Mouse (Mus musculus) forebrain, embryonic 14.5 days (tissue): ENCODE data around the gene Hao1. TPM values are rescaled to one million over a fixed set of nuclear protein-coding genes. Genes with fewer than 3 reads are reported as not detected.

Experiments used
- ATAC-seq: fragments of 200-750 bp; cut with Nextera tagmentation; 2 replicates; pipeline ENCODE4 v1.8.0; 2017; ENCODE audit warnings: mild to moderate bottlenecking, moderate library complexity
- DNase-seq: peaks from one replicate; pipeline ENCODE4 v3.0.0-alpha.2; 2015; ENCODE audit warnings: low spot score
- H3K27ac ChIP-seq: fragments of 300-500 bp; sonication (generic); 2 replicates; pipeline ENCODE4 v1.5.1; 2014; ENCODE audit warnings: low read depth, mild to moderate bottlenecking, control low read depth, low read length, moderate library complexity
- H3K27me3 ChIP-seq: fragments of 300-500 bp; sonication (generic); replicated peaks from 2 replicates; pipeline ENCODE4 v1.6.1; 2014; ENCODE audit warnings: low read length, control low read depth, mixed read lengths; ENCODE audit not compliant: control insufficient read depth, insufficient read depth
- H3K36me3 ChIP-seq: fragments of 300-500 bp; sonication (generic); 2 replicates; pipeline ENCODE4 v1.6.1; 2014; ENCODE audit warnings: low read length, control low read depth; ENCODE audit not compliant: control insufficient read depth, insufficient read depth
- H3K4me1 ChIP-seq: fragments of 300-500 bp; sonication (generic); 2 replicates; pipeline ENCODE4 v1.6.1; 2014; ENCODE audit warnings: antibody characterized with exemption, low read length, control low read depth; ENCODE audit not compliant: control insufficient read depth, insufficient read depth
- H3K4me2 ChIP-seq: fragments of 300-500 bp; sonication (generic); 2 replicates; pipeline ENCODE4 v1.6.1; 2014; ENCODE audit warnings: mild to moderate bottlenecking, control low read depth, low read length
- H3K4me3 ChIP-seq: fragments of 300-500 bp; sonication (generic); 2 replicates; pipeline ENCODE4 v1.5.1; 2014; ENCODE audit warnings: low read depth, low read length, control low read depth
- H3K9ac ChIP-seq: fragments of 300-500 bp; sonication (generic); 2 replicates; pipeline ENCODE4 v1.6.1; 2014; ENCODE audit warnings: mild to moderate bottlenecking, low read length, control low read depth, moderate library complexity
- H3K9me3 ChIP-seq: fragments of 300-500 bp; sonication (generic); replicated peaks from 2 replicates; pipeline ENCODE4 v1.6.1; 2016; ENCODE audit warnings: low read length, control low read depth, mixed read lengths; ENCODE audit not compliant: control insufficient read depth
- WGBS: fragments of 180-500 bp; shearing (Covaris S2); extraction: QIAGEN DNeasy Blood & Tissue Kit; methylation state at CpG from one replicate; pipeline ENCODE4 v1.1.7; 2014; 5-methylcytosine and 5-hydroxymethylcytosine counted together
- polyA plus RNA-seq: library from polyadenylated mRNA; unstranded; fragments of >200 nt; fragmentation: Nextera tagmentation; extraction: Ambion mirVana; gene quantifications from 2 replicates; pipeline ENCODE4 v1.2.1, GENCODE M21; 2014

The Hao1 gene
- polyA plus RNA-seq, 1 experiment from 2014 or later = not detected

DNA sequence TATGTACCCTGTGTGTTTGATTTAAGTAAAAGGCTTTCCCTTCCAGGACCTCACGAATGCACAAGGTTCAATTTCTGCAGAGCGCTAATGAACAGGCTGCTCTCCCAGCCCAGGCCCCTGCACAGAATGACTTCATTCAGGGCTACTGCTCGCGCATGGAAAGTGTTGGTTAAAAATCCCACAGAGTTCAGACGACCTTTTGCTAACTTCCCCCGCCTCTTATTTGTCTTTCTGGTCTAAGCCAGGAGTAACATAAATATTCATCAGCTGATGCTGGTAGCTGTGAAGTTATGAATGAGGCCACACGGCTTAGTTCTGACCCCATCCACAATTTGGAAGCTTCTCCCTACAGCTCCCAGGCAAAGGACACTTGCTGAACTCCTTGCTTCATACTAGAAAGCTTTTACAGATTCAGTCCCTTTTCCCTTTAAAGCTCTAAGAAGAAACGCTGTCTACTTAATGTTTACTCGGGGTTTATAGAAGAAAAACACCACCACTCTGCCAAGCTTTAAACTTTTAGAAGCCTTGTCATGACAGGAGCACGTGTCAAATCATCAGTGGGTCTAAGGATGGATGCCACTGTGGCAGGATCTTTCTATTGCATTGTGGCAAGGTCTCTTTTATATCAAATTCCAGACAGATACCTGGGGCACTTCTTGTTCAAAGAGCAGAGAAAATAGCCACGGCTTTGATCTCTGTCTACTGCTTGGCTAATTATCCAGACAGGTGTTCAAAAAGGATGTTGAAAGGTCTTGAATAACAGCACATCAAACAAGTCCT is 67.9 kb downstream of the Hao1 start:
- Histone ChIP-seq H3K9me3 (no peaks in the 10 kb centered on the region), H3K36me3 (no peaks in the 10 kb centered on the region), H3K4me1 (peaks cover 8% of the 10 kb centered on the region), H3K4me2 (no peak overlapping the region), H3K4me3 (no peak overlapping the region), H3K27me3 (no peaks in the 10 kb centered on the region), H3K9ac (no peak overlapping the region), H3K27ac (no peak overlapping the region)
- peak; percentile 59 for DNase-seq
- peak; percentile 77 for ATAC-seq
- WGBS = 13% methylated on average over 11 of the region's 11 CpGs

- WGBS = 33% methylated on average over 4 of the region's 4 CpGs
- Histone ChIP-seq H3K9me3 (no peaks in the 10 kb centered on the region), H3K36me3 (no peaks in the 10 kb centered on the region), H3K4me1 (peaks cover 8% of the 10 kb centered on the region), H3K4me3 (no peak overlapping the region), H3K9ac (no peak overlapping the region), H3K27ac (no peak overlapping the region), H3K4me2 (no peak overlapping the region), H3K27me3 (no peaks in the 10 kb centered on the region)
- ATAC-seq = peak; percentile 68
- DNase-seq = peak; percentile 63
Measured at GRCm38 (mm10) chr2:134482683-134483082, 71.5 kb downstream of the Hao1 start.

- H3K4me1 ChIP-seq = peaks cover 8% of the 10 kb centered on the region
- no peak overlapping the region for H3K9ac ChIP-seq
- peak; percentile 41 for ATAC-seq
- H3K36me3 ChIP-seq = no peaks in the 10 kb centered on the region
- 12% methylated on average over 8 of the region's 8 CpGs for WGBS
- no peak overlapping the region for H3K27ac ChIP-seq
- no peaks in the 10 kb centered on the region for H3K27me3 ChIP-seq
- H3K9me3 ChIP-seq = no peaks in the 10 kb centered on the region
- H3K4me3 ChIP-seq = no peak overlapping the region
- H3K4me2 ChIP-seq = no peak overlapping the region
- DNase-seq = peak; percentile 82
Measured at GRCm38 (mm10) chr2:134481759-134482158, 72.4 kb downstream of the Hao1 start.

- no peak for DNase-seq
- Histone ChIP-seq H3K9ac (no peak overlapping the region), H3K27ac (no peak overlapping the region), H3K4me2 (no peak overlapping the region), H3K4me3 (no peak overlapping the region), H3K36me3 (no peaks in the 10 kb centered on the region), H3K4me1 (peaks cover 3% of the 10 kb centered on the region; the same call in 1 of the 2 replicates), H3K27me3 (no peaks in the 10 kb centered on the region), H3K9me3 (no peaks in the 10 kb centered on the region)
- ATAC-seq = no peak
- 96% methylated on average over 6 of the region's 6 CpGs for WGBS
Measured at GRCm38 (mm10) chr2:134481174-134481573, 73.0 kb downstream of the Hao1 start.

GRCm38 (mm10) chr2:134465132-134465531 is 89.0 kb downstream of the Hao1 start:
- Histone ChIP-seq H3K4me2 (no peak overlapping the region), H3K4me3 (no peak overlapping the region), H3K9ac (no peak overlapping the region), H3K9me3 (no peaks in the 10 kb centered on the region), H3K27ac (no peak overlapping the region), H3K27me3 (no peaks in the 10 kb centered on the region), H3K36me3 (no peaks in the 10 kb centered on the region), H3K4me1 (no peaks in the 10 kb centered on the region)
- DNase-seq (no peak), ATAC-seq (no peak)
- WGBS = 87% methylated on average over 2 of the region's 2 CpGs

DNA sequence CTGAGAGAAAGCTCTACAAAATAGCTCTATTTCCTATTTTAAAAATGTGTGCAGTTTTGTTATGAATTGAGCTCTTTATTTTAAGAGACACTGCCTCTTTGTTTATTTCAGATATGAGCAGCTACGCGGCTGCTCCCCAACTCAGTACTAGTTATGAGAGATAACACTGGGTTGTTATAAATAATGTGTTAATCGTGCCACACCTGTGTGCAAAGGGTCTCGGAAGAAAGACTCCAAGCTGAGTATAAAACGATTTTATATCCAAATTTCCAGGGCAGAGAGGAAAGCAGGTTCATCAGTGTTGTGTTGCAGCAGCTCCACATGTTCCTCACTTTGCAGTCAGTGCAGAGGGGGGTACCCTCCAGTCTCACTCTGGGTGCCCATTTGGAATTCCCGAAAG is 91.8 kb downstream of the Hao1 start:
- Histone ChIP-seq H3K9me3 (no peaks in the 10 kb centered on the region), H3K36me3 (no peaks in the 10 kb centered on the region), H3K4me1 (no peaks in the 10 kb centered on the region), H3K4me2 (no peak overlapping the region), H3K27me3 (no peaks in the 10 kb centered on the region), H3K4me3 (no peak overlapping the region), H3K9ac (no peak overlapping the region), H3K27ac (no peak overlapping the region)
- no peak for DNase-seq
- WGBS = 89% methylated on average over 6 of the region's 6 CpGs
- no peak for ATAC-seq

- Histone ChIP-seq H3K9ac (no peak overlapping the region), H3K9me3 (no peaks in the 10 kb centered on the region), H3K4me2 (no peak overlapping the region), H3K4me1 (peaks cover 4% of the 10 kb centered on the region; the same call in 1 of the 2 replicates), H3K27ac (no peak overlapping the region), H3K36me3 (no peaks in the 10 kb centered on the region), H3K4me3 (no peak overlapping the region), H3K27me3 (no peaks in the 10 kb centered on the region)
- 74% methylated on average over 5 of the region's 5 CpGs for WGBS
- no peak for ATAC-seq
- DNase-seq = no peak
Measured at GRCm38 (mm10) chr2:134460831-134461230, 93.3 kb downstream of the Hao1 start.

DNA sequence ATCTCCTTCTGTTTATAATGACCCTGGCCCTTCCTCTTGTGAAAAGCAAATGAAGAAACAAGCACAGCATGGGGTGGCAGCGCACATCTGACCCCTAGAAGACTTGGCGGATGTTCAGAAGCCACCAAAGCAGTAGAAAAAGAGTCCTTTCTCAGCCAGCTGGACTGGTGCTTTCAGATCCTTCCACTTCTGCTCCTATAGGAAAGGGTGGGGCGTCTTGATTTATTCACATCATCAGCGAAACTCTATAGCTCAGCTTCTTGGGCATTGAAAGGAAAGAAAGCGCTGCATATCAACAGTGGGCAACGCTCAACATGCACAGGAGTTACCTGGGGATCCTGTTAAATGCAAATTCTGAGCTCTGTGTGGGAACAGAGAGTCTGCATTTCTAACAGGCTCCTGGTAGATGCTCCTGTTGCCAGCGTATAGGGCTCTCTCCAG is 98.1 kb downstream of the Hao1 start:
- peak overlapping the region; percentile 41; the same call in 1 of the 2 replicates for H3K9ac ChIP-seq
- ATAC-seq = peak; percentile 73; the same call in 1 of the 2 replicates
- peak; percentile 65 for DNase-seq
- 1% methylated on average over 7 of the region's 7 CpGs for WGBS
- no peaks in the 10 kb centered on the region for H3K36me3 ChIP-seq
- peaks cover 4% of the 10 kb centered on the region; the same call in 1 of the 2 replicates for H3K4me1 ChIP-seq
- H3K4me3 ChIP-seq = no peak overlapping the region
- H3K27me3 ChIP-seq = no peaks in the 10 kb centered on the region
- H3K27ac ChIP-seq = no peak overlapping the region
- H3K9me3 ChIP-seq = no peaks in the 10 kb centered on the region
- peak overlapping the region; percentile 33; the same call in 1 of the 2 replicates for H3K4me2 ChIP-seq

- no peak overlapping the region for H3K9ac ChIP-seq
- DNase-seq (peak; percentile 23), ATAC-seq (no peak)
- no peaks in the 10 kb centered on the region for H3K27me3 ChIP-seq
- no peak overlapping the region for H3K4me3 ChIP-seq
- H3K4me1 ChIP-seq = peaks cover 4% of the 10 kb centered on the region; the same call in 1 of the 2 replicates
- H3K36me3 ChIP-seq = no peaks in the 10 kb centered on the region
- H3K9me3 ChIP-seq = no peaks in the 10 kb centered on the region
- 54% methylated on average over 1 of the region's 1 CpGs for WGBS
- H3K4me2 ChIP-seq = no peak overlapping the region
- no peak overlapping the region for H3K27ac ChIP-seq
Measured at GRCm38 (mm10) chr2:134452748-134453147, 101.4 kb downstream of the Hao1 start.
